In genomic region chr10:4289171-4289570, GRCm38 (mm10) we compare ENCODE assay signal across 13 mouse cellular contexts.
"Had no signal": no experiment of that assay in that cellular context is flagged by ENCODE, and none has a peak within 500 bp of the region (broad histone marks: within the 10 kb centered on the region; RNA-seq: fewer than 3 reads in every experiment).

No protein-coding gene starts in this region.

- DNase-seq: kidney, adult 9 months; liver; liver, embryonic 13.5 days; liver, postnatal 0 days; retina, postnatal 1 day; right cerebral cortex, postnatal 4 days; spleen, adult 18-20 months; thymus, adult 18-20 months; thymus, postnatal 14 days had no signal

- H3K4me1 ChIP-seq: liver, embryonic 13.5 days had no signal

- H3K9ac ChIP-seq: liver, embryonic 13.5 days; liver, postnatal 0 days; lung, embryonic 15.5 days; midbrain, embryonic 13.5 days had no signal

- ATAC-seq: liver, postnatal 0 days; midbrain, embryonic 13.5 days had no signal

- H3K9me3 ChIP-seq: liver, embryonic 13.5 days; lung, embryonic 15.5 days; midbrain, embryonic 13.5 days had no signal

- H3K27me3 ChIP-seq: liver, embryonic 13.5 days; lung, embryonic 15.5 days; midbrain, embryonic 13.5 days had no signal

- H3K36me3 ChIP-seq: liver, embryonic 13.5 days; lung, embryonic 15.5 days; midbrain, embryonic 13.5 days had no signal

- H3K4me3 ChIP-seq: left cerebral cortex, adult 2 months; liver, embryonic 13.5 days; lung, embryonic 15.5 days; midbrain, embryonic 13.5 days had no signal

- H3K4me2 ChIP-seq: liver, embryonic 13.5 days; lung, embryonic 15.5 days; midbrain, embryonic 13.5 days had no signal

- H3K27ac ChIP-seq: kidney, postnatal 0 days; left cerebral cortex, adult 2 months; liver, embryonic 13.5 days; lung, embryonic 15.5 days; midbrain, embryonic 13.5 days had no signal
